Mouse (Mus musculus) limb, embryonic 10.5 days (tissue): Measurements from ENCODE around the gene Sptssa. TPM values are rescaled to one million over a fixed set of nuclear protein-coding genes. Genes with fewer than 3 reads are reported as not detected.

Experiments
- DNase-seq: peaks from one replicate; pipeline ENCODE4 v3.0.0-alpha.2; 2017; ENCODE audit warnings: low spot score
- H3K27ac ChIP-seq: fragments of 300-500 bp; sonication (generic); 2 replicates; pipeline ENCODE4 v1.5.1; 2016; ENCODE audit warnings: mild to moderate bottlenecking
- H3K27me3 ChIP-seq: fragments of 300-500 bp; sonication (generic); 2 replicates; pipeline ENCODE4 v1.6.1; 2016; ENCODE audit warnings: low read depth, mild to moderate bottlenecking; ENCODE audit not compliant: poor library complexity, severe bottlenecking
- H3K36me3 ChIP-seq: fragments of 300-500 bp; sonication (generic); 2 replicates; pipeline ENCODE4 v1.6.1; 2016; ENCODE audit warnings: mild to moderate bottlenecking, moderate library complexity
- H3K4me1 ChIP-seq: fragments of 300-500 bp; sonication (generic); 2 replicates; pipeline ENCODE4 v1.6.1; 2016
- H3K4me3 ChIP-seq: fragments of 300-500 bp; sonication (generic); 2 replicates; pipeline ENCODE4 v1.5.1; 2016; ENCODE audit warnings: mild to moderate bottlenecking, moderate library complexity
- H3K9me3 ChIP-seq: fragments of 300-500 bp; sonication (generic); replicated peaks from 2 replicates; pipeline ENCODE4 v1.6.1; 2016; ENCODE audit warnings: mild to moderate bottlenecking
- WGBS: fragments of 180-500 bp; shearing (Covaris S2); methylation state at CpG from one replicate; pipeline ENCODE4 v1.1.7; 2016; 5-methylcytosine and 5-hydroxymethylcytosine counted together
- microRNA counts: library from miRNA; unstranded; fragments of <30 nt; microRNA quantifications from one replicate; lab custom pipeline; 2017
- microRNA-seq: library from miRNA; unstranded; fragments of <30 nt; microRNA quantifications from one replicate; pipeline ENCODE4, GENCODE M21; 2017
- polyA plus RNA-seq: library from polyadenylated mRNA; unstranded; fragments of >200 nt; fragmentation: Nextera tagmentation; extraction: Ambion mirVana; gene quantifications from 2 replicates; pipeline ENCODE4 v1.2.1, GENCODE M21; 2016

Gene Sptssa
- polyA plus RNA-seq, 1 experiment from 2014 or later, result 143 TPM

DNA sequence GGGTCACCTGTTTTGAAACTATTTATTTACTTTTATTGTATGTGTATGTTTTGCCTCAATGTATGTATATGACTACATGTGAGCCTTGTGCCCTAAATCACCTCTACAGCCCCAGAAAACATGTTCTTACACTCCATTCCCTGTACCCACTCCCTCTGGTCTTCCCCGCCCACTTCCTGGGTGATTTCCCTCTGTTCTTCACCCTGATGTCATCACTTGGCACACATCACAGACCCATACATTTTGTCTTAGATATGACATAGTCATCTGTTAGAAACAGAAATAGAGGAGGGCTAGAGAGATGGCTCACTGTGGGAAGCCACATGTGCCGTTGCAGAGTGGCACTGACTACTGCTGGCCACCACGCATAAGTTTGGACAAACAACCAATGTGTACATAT lies 58.0 kb downstream of the Sptssa start:
- Histone ChIP-seq H3K4me1 (0 out of 2 replicates have a peak, but pooled peaks cover 2% of the 10 kb centered on the region), H3K27ac (no peak overlapping the region), H3K27me3 (no peaks in the 10 kb centered on the region), H3K9me3 (no peaks in the 10 kb centered on the region), H3K4me3 (no peak overlapping the region), H3K36me3 (no peaks in the 10 kb centered on the region)
- no peak for DNase-seq
- WGBS, result 95% methylated on average over 3 of the region's 3 CpGs

DNA sequence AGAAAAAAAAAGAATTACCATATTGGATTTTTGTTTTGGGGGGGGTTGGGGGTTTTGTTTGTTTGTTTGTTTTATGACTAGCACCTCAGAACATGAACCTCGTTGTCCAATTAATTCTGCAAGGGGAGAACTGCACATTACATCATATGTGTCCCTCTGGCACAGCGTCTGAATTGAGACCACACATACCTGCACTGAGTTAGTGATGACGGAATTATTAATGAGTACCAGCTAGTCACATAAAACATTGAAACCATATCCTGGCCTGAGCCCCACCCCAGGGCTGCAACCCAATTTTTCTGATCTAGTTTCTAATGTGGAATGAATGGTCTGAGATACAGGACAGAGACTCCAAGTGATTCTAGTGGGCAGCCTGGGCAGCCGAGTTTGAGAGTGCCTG lies 59.7 kb downstream of the Sptssa start:
- WGBS, result 75% methylated on average over 4 of the region's 4 CpGs

More for the DNA sequence above, 59.7 kb downstream of the Sptssa start:
- no peaks in the 10 kb centered on the region for H3K9me3 ChIP-seq
- H3K27ac ChIP-seq, result no peak overlapping the region
- no peak overlapping the region for H3K4me3 ChIP-seq
- H3K4me1 ChIP-seq, result 0 out of 2 replicates have a peak, but pooled peaks cover 2% of the 10 kb centered on the region
- no peak for DNase-seq
- no peaks in the 10 kb centered on the region for H3K27me3 ChIP-seq
- no peaks in the 10 kb centered on the region for H3K36me3 ChIP-seq

MicroRNAs encoded within 50 kb of the gene (microRNA counts, 519-probe panel; counts per million panel counts)
- microRNA mmu-miR-1892 (lab: Ali Mortazavi, UCI), result 684 counts per million, percentile 72 among the panel's probes with 10 or more counts

Small RNAs within 50 kb of the gene (microRNA-seq; reads per million reads assigned to microRNA genes)
- gene Mir1892, result not detected

Other genes starting within 250 kb of the Sptssa start
- 62.7 and 69.8 TPM in 2 replicates for gene Eapp, start 39.3 kb upstream of the Sptssa start, polyA plus RNA-seq
- gene Snx6, start 139.1 kb upstream of the Sptssa start, polyA plus RNA-seq, result 165 and 180 TPM in 2 replicates
- gene Cfl2, start 206.3 kb upstream of the Sptssa start, polyA plus RNA-seq, result 149 and 151 TPM in 2 replicates